Mouse (Mus musculus): Measurements from ENCODE around the gene Tedc2. TPM values are rescaled to one million over a fixed set of nuclear protein-coding genes. Genes with fewer than 3 reads are reported as not detected.

Tedc2 gene
- polyA plus RNA-seq, 1 experiment from 2014 or later, result 5.3 TPM

DNA sequence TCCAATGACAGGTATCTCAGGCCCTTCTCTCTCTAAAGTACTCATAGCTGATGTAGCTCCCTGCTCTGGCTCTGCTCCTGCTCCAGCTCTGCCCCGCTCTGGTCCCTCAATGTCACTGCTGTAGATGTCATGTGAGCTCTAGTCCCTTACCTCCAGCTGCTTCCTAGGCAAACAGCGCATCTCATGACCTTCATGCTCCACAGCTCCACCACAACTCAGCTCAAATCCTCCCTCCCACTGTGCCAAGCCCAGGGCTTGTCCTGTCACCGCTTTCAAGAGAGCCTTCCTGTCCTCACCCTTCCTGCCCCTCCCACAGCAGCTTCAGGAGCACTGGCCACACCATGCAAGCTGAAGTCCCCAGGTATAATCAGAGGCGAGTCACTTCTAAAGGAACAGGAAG, 20.9 kb downstream of the Tedc2 start:
- Histone ChIP-seq H3K4me1 (ENCODE audit: insufficient read depth, low read depth, low read length) (peaks cover 8% of the 10 kb centered on the region; the same call in 1 of the 2 replicates), H3K9me3 (ENCODE audit: low read length) (no peaks in the 10 kb centered on the region), H3K27me3 (replicated peaks; ENCODE audit: insufficient read depth, low read length) (no peaks in the 10 kb centered on the region), H3K36me3 (ENCODE audit: insufficient read depth, low read length) (no peaks in the 10 kb centered on the region), H3K4me3 (ENCODE audit: low read depth, low read length) (no peak overlapping the region), H3K9ac (replicated peaks; ENCODE audit: low read depth) (no peak overlapping the region), H3K4me2 (replicated peaks; ENCODE audit: low read depth, low read length) (no peak overlapping the region), H3K27ac (ENCODE audit: low read length) (no peak overlapping the region)
- TF ChIP-seq EP300 (IDR thresholded peaks at IDR 0.05) (no peak), CTCF (IDR thresholded peaks at IDR 0.05) (no peak)
- DNase-seq (ENCODE audit: low spot score) (no peak), ATAC-seq (no peak)
- 62% methylated on average over 4 of the region's 4 CpGs for WGBS

DNA sequence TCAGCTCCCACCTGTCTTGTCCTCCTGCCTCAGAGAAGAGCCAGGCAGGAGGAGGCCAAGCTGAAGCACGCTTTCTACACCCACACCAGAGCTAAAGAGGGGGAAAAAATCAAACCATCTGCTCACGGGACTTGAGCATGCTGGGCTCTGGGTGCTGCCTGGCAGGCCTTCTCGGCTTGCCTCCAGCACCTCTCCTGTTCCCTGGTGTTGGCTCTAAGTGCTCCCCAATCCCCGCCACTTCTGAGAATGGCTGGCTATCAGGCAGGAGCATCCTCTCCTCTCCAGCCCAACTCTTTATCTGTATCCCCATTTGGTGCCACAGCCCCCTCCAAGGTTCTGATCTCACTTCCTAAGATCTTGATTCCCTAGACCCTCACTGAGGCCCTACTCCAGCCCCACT, 21.4 kb downstream of the Tedc2 start:
- Histone ChIP-seq H3K27ac (ENCODE audit: low read length) (no peak overlapping the region), H3K4me3 (ENCODE audit: low read depth, low read length) (no peak overlapping the region), H3K4me1 (ENCODE audit: insufficient read depth, low read depth, low read length) (peaks cover 3% of the 10 kb centered on the region; the same call in 1 of the 2 replicates), H3K9me3 (ENCODE audit: low read length) (no peaks in the 10 kb centered on the region), H3K36me3 (ENCODE audit: insufficient read depth, low read length) (no peaks in the 10 kb centered on the region), H3K27me3 (replicated peaks; ENCODE audit: insufficient read depth, low read length) (no peaks in the 10 kb centered on the region), H3K9ac (replicated peaks; ENCODE audit: low read depth) (no peak overlapping the region), H3K4me2 (replicated peaks; ENCODE audit: low read depth, low read length) (no peak overlapping the region)
- ATAC-seq, result no peak
- TF ChIP-seq EP300 (IDR thresholded peaks at IDR 0.05), result no peak
- no peak for TF ChIP-seq CTCF (IDR thresholded peaks at IDR 0.05)
- DNase-seq (ENCODE audit: low spot score), result no peak
- WGBS, result 79% methylated on average over 4 of the region's 4 CpGs

DNA sequence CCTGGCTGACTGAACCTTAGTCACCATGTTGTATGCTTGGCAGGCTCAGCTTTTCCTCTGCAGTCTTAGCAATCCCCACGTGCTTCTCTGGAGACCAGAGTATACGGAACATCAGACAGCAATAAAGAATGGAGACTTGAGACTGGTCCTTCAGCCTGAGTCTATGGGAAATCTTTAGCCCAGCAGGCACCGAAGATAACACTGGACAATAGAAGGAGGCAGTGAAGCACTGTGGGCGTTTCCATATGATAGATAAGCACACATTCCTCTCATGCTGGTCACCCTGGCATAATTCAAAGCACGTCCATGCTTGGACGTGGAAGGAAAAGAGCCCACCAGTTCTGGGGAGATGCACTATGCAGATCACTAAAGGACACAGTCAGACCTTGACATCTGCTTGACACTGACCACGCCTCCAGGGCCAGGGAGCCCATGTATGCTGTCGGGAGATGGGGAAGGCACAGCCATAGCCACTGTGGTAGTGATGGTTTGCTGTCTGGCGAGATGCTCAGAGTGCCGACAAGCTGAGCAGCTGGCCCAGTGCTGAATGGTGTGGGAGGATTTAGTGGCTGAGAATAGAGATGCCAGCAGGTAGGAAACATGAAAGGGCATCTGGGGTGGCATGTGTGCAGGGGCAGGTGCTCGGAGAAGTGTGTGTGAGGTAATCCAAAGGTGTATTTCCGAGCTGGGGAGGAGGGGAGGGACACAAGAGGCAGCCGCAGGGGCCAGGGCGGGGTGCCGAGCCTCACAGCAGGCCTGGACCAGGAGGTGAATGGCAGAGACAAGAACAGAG, 23.4 kb downstream of the Tedc2 start:
- ATAC-seq (no peak), DNase-seq (ENCODE audit: low spot score) (no peak)
- Histone ChIP-seq H3K9ac (replicated peaks; ENCODE audit: low read depth) (no peak overlapping the region), H3K9me3 (ENCODE audit: low read length) (no peaks in the 10 kb centered on the region), H3K27ac (ENCODE audit: low read length) (no peak overlapping the region), H3K4me1 (ENCODE audit: insufficient read depth, low read depth, low read length) (no peaks in the 10 kb centered on the region), H3K4me2 (replicated peaks; ENCODE audit: low read depth, low read length) (no peak overlapping the region), H3K4me3 (ENCODE audit: low read depth, low read length) (no peak overlapping the region), H3K36me3 (ENCODE audit: insufficient read depth, low read length) (no peaks in the 10 kb centered on the region), H3K27me3 (replicated peaks; ENCODE audit: insufficient read depth, low read length) (no peaks in the 10 kb centered on the region)
- TF ChIP-seq EP300 (IDR thresholded peaks at IDR 0.05) (no peak), CTCF (IDR thresholded peaks at IDR 0.05) (no peak)
- WGBS, result 50% methylated on average over 15 of the region's 15 CpGs

DNA sequence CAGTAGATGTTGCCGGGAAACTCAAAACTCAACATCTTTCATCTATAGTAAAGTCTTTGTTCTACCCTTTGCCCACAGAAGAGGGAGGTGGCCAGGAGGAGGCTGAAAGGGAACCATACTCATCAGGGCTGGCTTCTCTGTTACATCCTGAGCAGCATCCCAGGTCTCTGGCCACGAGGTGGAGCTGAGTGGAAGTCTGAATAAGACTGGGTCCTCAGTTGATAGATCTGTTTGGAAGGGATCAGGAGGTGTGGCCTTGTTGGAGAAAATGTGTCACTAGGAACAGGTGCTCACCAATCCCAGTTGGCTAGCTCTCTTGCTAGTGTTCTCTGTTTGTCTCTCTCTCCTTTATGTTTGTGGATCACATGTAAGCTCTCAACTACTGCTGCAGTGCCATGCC, 25.3 kb downstream of the Tedc2 start:
- Histone ChIP-seq H3K9me3 (ENCODE audit: low read length) (no peaks in the 10 kb centered on the region), H3K4me3 (ENCODE audit: low read depth, low read length) (no peak overlapping the region), H3K27ac (ENCODE audit: low read length) (no peak overlapping the region), H3K36me3 (ENCODE audit: insufficient read depth, low read length) (no peaks in the 10 kb centered on the region), H3K4me2 (replicated peaks; ENCODE audit: low read depth, low read length) (no peak overlapping the region), H3K9ac (replicated peaks; ENCODE audit: low read depth) (no peak overlapping the region), H3K4me1 (ENCODE audit: insufficient read depth, low read depth, low read length) (no peaks in the 10 kb centered on the region), H3K27me3 (replicated peaks; ENCODE audit: insufficient read depth, low read length) (no peaks in the 10 kb centered on the region)
- TF ChIP-seq EP300 (IDR thresholded peaks at IDR 0.05), result no peak
- TF ChIP-seq CTCF (IDR thresholded peaks at IDR 0.05), result no peak
- 59% methylated on average over 2 of the region's 2 CpGs for WGBS
- ATAC-seq (no peak), DNase-seq (ENCODE audit: low spot score) (no peak)

DNA sequence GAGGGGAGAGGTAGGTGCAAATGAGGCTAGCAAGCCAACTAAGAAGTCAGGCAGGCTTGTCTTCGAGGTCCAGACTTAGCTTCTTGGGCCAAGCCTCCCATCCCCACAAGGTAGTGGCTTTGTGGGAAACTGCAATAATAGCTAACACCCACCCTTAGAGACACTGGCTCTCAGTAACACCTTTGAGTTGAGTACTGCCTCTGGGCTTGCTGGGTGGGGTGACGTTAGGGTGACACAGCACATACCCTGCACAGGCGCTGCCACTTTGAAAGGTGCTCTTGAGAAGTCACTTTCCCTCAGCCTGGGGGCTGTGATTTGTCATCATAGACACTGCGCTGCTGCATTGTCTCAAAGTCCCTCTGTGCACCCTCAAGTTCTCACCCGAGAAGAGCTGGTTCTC, 26.9 kb downstream of the Tedc2 start:
- ATAC-seq, result no peak
- no peaks in the 10 kb centered on the region for H3K27me3 ChIP-seq (replicated peaks; ENCODE audit: insufficient read depth, low read length)
- 83% methylated on average over 5 of the region's 5 CpGs for WGBS
- TF ChIP-seq CTCF (IDR thresholded peaks at IDR 0.05) (no peak), EP300 (IDR thresholded peaks at IDR 0.05) (no peak)
- H3K4me1 ChIP-seq (ENCODE audit: insufficient read depth, low read depth, low read length), result no peaks in the 10 kb centered on the region
- no peak overlapping the region for H3K27ac ChIP-seq (ENCODE audit: low read length)
- no peak overlapping the region for H3K4me2 ChIP-seq (replicated peaks; ENCODE audit: low read depth, low read length)
- no peaks in the 10 kb centered on the region for H3K36me3 ChIP-seq (ENCODE audit: insufficient read depth, low read length)
- no peak for DNase-seq (ENCODE audit: low spot score)
- no peak overlapping the region for H3K9ac ChIP-seq (replicated peaks; ENCODE audit: low read depth)
- no peak overlapping the region for H3K4me3 ChIP-seq (ENCODE audit: low read depth, low read length)
- no peaks in the 10 kb centered on the region for H3K9me3 ChIP-seq (ENCODE audit: low read length)

DNA sequence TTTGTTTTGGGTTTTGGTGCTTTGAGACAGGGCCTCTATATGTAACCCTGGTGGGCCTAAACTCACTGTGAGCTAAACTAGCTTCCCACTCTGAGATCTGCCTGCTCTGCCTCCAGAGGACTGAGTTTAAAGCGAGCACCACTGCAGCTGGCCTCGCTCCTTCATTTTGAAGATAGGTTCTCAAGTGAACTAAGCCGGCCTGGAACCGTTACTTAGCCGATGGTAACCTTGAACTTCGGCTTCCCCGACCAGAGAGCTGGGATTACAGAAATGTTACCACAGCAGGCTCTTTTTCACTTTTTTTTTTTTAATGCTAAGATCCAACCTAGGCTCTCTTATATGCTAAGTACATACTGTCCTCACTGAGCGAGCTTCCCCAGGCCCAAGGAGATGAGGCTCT, 27.4 kb downstream of the Tedc2 start:
- Histone ChIP-seq H3K4me3 (ENCODE audit: low read depth, low read length) (no peak overlapping the region), H3K27ac (ENCODE audit: low read length) (no peak overlapping the region), H3K36me3 (ENCODE audit: insufficient read depth, low read length) (no peaks in the 10 kb centered on the region), H3K4me2 (replicated peaks; ENCODE audit: low read depth, low read length) (no peak overlapping the region), H3K9me3 (ENCODE audit: low read length) (no peaks in the 10 kb centered on the region), H3K9ac (replicated peaks; ENCODE audit: low read depth) (no peak overlapping the region), H3K27me3 (replicated peaks; ENCODE audit: insufficient read depth, low read length) (no peaks in the 10 kb centered on the region), H3K4me1 (ENCODE audit: insufficient read depth, low read depth, low read length) (no peaks in the 10 kb centered on the region)
- no peak for DNase-seq (ENCODE audit: low spot score)
- 85% methylated on average over 8 of the region's 8 CpGs for WGBS
- ATAC-seq, result no peak
- TF ChIP-seq EP300 (IDR thresholded peaks at IDR 0.05) (no peak), CTCF (IDR thresholded peaks at IDR 0.05) (no peak)

All from lung, postnatal 0 days (tissue).